Mouse (Mus musculus) adrenal gland, adult 2 months (tissue): ENCODE results near the gene Iars2. TPM values are rescaled to one million over a fixed set of nuclear protein-coding genes. Genes with fewer than 3 reads are reported as not detected.

ENCODE experiments used
- DNase-seq: peaks from one replicate; pipeline ENCODE4 v3.0.0; 2021
- long read RNA-seq: library from polyadenylated mRNA; stranded (forward); transcript quantifications from one replicate; pipeline ENCODE4 v2.0.0, GENCODE M21; 2021
- polyA plus RNA-seq: library from polyadenylated mRNA; depleted of rRNA; stranded (reverse); fragments of >200 nt; gene quantifications from 2 replicates; pipeline ENCODE4 v1.2.3, GENCODE M21; 2012; rRNA removed
- total RNA-seq, 2 experiments: library from RNA; stranded (reverse); gene quantifications; 2 replicates each; pipeline ENCODE4 v1.2.3; 2021

Iars2 gene
- total RNA-seq (10 to 100 TPM; 77.9 to 85.0 TPM), polyA plus RNA-seq (67.0 and 74.2 TPM in 2 replicates)
- long read RNA-seq, full-length matches to known transcripts: 57 of 70 reads
- long read RNA-seq, partial matches to known transcripts: 9 of 70 reads
- long read RNA-seq, other reads (novel, unspliced or antisense): 4 of 70 reads

DNA sequence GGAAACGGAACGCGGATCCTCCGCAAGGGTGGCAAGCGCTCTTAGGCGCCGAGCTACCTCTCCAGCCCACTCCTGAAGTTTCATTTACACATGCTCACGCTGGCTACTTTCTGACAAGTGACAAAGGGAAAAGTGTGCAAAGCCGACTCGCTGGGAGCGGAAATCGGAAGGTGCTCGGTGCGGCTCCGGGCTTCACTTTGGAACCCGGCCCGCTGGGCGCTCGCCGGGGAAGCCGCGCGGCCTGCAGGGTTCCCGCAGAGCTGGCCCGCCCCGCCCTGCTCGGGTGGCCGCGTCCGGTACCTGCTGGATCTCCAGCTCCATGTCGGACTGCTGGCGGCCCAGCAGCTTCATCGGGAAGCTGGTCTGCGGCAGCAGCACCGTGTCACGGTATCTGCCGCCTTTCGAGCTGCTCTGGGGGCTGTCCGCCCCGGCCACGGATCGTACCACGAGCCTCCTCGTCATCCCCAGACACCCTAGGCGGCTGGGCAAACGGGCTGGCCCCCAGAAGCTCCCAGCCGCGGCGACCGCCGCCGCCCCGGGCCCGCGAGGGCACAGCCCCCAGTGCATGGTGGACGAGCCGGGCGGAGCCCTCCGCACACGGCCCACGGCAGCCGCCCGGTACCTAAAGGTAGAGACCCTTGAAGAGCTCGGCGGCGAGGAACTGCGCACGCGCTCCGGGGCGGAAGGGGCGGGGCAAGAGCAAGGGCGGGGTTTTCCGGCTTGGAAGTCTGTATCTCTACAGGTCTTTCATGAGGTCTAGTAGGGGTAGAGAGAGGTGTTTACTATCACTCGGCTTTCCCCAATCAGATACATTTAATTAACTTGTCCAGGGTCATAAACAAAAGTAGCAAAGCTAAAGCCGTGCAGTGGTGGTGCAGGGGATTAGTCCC lies at the start of gene Iars2:
TSS of gene Iars2 (minus strand) at position 676 of the 890 bp plus-strand sequence.
- peak; percentile 96 for DNase-seq

DNA sequence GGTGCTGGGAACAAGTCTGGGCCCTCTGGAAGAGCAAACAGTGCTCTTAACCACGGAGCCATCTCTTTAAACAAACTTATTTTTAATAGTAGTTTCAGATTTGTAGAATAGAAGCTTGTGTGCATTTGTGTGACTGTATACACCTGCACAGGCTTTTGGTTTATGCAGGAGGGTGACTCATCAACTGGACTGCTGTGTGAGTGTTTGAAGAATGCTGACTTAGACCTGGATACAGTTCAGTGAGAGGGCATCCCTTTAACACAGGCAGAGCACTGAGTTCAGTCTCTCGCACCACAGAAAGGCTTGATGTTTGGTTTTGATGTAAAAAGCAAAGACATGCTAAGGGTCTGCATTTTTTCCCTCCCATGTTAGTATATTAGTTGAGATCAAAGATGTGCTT lies 48.2 kb upstream of the Iars2 start:
- no peak for DNase-seq

DNA sequence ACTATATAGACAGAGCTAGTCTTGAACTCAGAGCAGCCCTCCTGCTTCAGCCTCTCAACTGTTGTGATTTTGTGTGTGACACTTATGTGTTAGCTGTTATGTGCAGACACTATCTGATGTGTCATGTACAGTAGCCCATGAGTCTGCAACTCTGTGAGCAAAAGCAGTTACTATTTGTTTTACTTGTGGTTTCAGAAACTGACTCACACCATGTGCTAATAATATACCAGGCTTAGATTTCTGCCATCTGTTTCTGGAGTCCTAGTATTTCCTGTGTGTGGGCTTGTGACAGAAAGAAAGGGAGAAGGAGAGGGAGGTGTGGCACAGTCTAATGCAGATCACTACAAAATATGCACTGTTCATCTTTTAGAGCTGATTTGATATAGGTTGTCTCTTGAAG lies 47.2 kb upstream of the Iars2 start:
- no peak for DNase-seq

DNA sequence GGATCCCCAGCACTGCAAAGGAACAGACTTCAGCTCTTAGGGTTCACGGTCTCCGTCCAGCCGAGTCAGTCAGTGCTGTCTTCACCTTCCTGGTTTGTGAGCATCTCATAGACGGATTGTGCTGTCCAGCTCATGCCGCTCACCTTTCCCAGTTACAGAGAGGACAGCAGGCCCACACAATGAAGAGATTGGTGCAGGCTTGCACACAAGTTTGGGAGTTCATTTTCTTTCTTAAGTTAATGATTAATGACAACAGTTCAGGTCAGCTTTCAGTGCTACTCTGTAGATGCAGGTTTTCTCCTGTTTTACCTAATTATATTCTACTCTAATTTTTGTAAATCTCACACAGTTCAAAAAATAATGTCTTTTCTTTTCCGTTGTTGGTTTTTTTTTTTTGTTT lies 40.8 kb upstream of the Iars2 start:
- DNase-seq: no peak

DNA sequence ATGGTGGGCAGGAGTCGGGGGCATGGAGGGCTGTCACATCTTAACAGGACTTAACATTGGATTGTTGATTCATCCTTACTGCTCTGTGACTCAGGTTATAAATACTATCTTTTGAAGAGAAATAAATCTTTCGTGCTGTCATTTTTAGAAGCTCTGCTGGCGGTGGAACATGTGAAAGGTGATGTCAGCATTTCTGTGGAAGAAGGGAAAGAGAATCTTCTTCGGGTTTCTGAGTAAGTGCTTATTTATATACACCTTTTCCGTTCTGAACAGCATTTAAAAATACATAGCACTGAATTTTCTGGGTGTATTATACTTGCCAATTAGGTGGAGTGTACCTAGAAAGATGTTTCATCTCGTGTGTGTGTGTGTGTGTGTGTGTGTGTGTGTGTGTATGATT lies 38.2 kb upstream of the Iars2 start:
- DNase-seq: no peak

DNA sequence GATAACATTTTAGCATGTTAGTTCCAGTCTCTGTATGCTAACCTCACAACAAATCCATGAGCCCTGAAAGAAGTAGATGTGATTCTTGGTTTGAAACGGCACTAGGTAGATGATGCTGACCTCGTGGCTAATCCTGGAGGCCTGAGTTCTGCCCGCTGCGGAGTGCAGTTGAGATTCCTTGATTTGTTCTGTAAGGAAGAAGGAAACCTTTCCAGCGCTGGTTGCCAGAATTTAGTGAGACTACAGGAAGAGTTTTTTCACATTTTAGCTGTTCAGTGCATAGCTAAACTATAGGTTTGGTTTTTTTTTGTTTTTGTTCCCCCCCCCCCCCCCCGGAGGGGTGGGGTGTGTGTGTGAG lies 35.0 kb upstream of the Iars2 start:
- DNase-seq: no peak

DNA sequence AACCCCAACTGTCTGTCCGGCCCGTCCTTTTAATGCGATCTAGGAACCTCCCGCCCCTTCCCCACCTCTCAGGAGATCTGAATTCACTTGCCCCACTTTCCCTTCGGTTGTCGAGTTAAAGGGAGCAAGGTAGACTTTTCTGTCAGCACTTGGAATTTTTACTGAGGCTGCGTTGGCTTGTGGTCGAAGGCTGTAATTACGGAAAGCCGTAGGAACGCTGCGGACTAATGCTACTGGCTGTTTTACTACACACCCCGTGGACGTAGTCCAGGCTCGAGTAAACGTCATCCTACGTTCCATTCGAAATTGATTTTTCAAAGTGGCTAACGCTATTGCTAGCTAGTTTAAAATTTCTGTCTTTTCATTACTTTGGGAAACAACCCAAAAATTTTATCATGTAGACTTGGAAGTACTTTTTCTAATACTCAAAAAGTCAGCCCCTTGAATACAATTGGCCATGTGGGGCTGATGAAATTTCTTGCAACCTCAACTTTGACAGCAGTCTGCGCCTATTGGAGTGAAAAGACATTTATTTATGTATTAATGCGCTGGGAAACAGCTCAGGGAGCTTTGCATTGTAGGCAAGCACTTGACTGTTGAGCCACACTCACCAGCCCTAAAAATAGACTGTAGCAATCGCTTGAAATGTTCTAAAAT lies 34.5 kb upstream of the Iars2 start:
- DNase-seq: peak; percentile 57

DNA sequence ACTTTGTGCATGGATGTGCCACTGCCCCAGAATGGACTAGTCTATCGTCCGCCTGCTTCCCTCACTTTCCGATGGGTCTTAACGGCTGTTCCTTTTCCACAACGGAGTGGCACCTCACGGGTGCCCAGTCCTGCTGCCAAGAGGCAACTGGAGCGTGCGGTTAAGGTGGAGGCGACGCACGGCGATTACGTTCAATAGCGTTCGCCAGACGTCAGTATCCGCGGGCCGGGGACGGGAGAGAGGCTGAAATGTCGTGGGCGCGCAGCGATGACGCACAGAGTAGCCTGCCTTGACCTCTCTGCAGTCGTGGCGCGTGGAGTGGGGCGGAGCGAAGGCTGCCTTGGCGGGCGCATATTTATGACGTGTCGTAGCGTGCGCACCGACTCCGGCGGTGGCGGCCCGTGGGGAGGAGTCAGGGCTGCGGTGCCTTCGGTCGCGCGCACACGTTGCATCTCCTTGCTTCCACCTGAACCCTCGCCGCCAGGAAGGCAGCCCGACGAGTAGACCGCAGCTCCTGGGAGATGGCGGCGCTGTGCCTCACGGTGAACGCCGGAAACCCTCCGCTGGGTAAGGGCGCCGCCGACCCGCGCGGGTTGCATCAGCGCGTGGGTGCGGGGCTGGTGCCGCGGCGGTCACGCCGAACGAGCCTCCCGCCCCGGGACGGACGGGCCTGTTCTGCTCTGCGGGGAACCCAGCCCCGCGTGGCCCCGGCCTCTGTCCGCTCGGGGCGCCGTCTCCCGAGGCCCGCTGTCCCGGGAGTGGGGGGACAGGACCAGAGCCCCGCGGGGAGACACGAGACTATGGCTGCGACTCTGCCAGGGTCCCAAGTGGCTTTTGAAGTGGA lies 33.7 kb upstream of the Iars2 start, which contains the start of gene Eprs:
TSS of gene Eprs (plus strand) at position 368 of the 844 bp plus-strand sequence.
- peak; percentile 99 for DNase-seq

DNA sequence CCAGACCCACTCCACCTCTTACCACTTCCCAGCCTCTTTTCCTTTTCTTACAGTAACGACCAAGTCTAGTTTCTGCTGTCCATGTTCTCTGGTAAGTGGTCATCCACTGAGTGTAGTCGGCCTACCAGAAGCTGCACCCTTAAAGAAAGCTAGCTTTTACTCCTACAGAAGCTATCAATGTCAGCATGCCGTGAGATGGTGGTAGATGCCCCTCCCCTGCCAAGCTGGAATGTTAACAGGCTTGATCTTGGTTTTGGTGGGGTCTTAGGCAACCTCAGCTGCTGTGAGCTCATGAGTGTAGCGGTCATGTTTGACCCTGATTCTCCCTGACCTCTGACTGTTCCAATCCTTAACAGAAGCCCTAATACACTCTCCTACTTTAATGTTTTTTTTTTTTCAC lies 29.0 kb upstream of the Iars2 start:
- no peak for DNase-seq

DNA sequence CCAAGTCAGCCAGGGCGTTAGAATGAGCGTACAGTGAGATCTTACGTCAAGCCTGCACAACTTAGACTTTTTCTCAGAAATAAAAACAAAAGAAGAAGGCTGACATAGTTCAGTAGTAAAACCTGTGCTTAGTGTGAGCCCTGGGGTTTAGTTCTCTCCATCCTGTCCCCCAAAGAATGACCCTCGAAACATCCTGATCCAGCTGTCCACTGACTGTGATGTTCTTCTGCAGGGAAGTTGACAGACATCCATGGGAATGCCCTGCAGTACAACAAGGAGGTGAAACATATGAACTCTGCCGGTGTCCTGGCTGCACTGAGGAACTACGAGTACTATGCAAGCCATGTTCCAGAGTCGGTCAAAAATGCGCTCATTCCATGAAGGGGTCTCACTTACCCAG lies 27.1 kb upstream of the Iars2 start:
- DNase-seq: no peak

DNA sequence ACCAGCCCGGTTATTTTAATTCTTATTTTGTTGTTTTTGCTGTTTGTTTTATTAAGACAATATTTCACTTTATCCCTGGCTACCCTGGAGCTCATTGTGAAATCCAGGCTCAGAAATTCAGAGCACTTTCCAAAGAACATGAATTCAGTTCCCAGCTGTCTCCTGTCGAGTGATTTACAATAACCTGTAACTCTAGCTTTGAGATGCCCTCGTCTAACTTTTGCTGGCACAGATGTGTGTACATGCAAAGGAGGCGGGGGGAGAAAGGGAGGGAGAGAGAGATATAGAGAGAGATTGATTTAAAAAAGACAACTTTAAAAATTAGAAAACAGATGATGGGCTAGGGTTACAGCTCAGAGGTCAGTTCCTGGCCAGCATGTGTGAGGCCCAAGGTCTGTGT lies 25.5 kb upstream of the Iars2 start:
- no peak for DNase-seq

DNA sequence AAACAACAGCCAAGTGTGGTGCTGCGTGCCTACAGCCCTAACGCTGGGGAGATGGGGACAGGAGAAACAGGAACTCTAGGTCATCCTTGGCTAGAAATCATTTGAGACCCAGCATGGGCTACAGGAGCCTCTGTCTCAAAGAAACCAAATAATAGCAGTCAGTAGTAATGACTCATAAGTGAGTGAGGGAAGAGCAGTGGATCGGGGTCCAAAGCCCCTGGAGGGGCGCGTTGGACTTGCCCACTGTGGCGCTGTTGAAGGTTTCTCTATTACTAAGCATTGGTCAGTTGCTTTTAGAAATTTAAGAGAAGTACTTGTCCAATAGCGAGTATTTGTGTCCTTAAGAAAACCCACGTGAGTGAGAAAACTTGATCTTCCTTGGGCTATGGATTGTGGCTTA lies 24.2 kb upstream of the Iars2 start:
- DNase-seq: no peak

DNA sequence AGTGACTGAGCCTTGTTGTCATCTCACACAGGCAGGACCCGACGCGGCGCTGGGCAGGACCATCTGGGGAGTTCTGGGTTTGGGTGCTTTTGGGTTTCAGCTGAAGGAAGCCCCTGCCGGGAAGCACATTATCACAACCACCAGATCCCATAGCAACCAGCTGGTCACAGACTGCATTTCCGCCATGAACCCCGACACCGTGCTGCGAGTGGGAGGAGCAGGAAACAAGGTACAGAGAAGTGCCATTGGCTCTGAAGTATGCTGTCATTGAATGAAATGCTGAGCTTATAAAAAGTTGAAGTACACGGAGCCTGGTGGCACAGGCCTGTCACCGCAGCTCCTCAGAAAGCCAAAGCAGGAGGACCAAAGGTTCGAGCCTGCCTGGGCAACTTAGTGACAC lies 23.0 kb upstream of the Iars2 start:
- no peak for DNase-seq

DNA sequence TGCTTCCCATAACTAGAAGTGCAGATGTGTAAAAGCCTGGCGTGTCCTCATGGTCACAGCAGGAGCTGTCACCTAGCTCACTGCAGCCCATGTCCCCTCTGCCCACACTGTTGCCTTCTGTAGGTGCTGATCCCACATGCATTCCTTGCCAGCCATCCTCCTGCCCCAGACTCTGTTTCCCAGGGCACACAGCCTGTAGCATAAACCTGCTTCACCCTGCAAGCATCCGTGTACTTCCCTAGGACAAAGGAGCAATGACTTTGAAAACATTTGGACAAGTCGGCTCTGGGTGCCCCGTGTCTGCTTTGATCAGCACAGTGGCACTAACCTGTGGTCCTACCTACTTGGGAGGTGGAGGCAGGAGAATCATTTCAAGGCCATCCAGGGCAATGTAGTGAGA lies 21.4 kb upstream of the Iars2 start:
- DNase-seq: no peak

DNA sequence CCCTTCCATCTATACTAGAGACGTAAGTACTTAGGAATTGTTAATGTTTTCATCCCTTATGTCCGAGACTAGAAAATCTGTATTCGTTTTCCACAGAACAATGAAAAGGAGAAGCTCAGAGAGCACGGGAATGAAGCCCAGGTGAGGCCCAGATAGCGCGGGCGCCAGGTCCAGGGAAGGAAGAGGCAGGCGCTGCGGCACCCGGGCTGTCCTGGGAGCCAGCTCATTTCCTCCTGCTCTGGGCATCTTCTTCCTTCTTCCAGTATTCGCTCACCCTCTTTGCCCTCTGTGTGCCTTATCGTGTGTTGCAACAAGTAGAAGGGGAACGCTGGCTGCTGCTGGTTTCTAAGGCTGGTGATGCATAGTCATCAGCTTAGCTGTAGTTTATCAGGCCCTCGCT lies 20.5 kb upstream of the Iars2 start:
- DNase-seq: no peak

DNA sequence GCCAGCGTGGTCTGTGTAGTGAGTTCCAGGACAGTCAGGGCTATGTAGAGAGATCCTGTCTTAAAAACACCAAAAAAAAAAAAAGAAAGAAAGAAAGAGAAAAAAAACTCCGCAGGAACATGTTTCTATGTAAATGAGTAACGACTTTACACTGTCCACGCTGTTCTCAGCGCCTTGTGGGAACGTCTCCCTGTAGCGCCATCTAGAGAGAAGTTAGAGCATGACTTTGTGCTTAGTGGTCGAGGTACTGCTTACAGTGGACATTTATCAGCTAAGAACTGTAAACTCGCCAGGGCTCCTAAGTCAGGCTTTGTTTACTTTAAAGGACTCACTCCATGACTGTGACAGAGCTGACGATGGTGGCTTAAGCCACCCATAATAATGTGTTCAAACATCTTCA lies 17.0 kb upstream of the Iars2 start:
- no peak for DNase-seq

DNA sequence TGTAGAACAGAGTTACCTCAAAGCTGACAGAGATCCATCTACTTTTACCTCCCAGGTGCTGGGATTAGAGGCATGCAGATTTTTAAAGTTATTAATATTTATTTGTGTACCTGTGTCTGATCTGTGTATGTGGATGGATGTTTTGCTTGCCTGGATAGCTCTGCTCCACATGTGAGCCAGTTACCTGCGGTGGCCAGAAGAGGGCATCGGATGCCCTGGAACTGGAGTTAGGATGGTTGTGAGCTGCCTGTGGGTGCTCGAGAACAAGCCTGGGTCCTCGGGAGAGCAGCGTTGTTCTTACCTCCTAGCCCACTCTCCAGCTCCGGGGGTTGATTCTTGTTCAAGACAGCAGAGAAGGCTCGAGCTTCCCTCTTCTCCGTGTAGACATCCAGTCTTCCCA lies 14.2 kb upstream of the Iars2 start:
- no peak for DNase-seq

DNA sequence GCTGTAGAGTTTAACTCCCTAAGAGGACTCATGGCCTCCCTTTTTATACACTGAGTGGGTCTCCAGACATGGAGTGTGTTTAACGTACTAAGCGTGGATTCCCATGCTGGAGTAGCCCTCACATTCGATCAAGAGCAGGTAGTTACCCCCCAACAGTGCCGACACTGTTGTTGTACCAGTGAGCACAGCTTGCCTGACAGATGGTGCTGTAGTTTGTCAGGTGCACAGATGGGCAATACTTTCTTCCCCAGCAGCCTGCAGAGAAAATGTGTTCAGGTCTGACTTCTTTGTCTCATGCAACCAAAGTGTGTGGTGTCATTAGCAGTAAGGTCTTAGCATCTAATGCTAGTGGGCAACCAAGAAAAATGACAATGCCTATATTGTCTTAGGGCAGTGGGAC lies 13.2 kb upstream of the Iars2 start:
- DNase-seq: no peak

DNA sequence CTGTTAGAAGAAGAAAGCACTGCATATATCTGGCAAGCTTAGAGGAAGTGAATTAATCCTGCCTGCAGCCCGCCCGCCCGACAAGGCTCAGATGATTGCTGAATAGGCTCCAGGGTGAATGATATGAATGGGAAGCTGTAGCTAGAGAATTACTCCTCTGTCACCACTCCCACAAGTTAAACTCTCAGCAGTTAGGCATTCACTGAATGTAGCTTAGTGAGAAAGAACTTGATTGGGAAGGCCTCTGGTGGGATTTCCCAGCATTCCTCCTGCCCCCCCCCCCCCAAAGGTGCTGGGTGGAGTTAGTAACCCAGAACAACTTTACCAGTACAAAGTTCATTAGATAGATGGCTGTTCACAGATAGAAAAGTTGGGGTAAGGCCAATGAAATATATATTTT lies 7.3 kb upstream of the Iars2 start:
- DNase-seq: no peak

DNA sequence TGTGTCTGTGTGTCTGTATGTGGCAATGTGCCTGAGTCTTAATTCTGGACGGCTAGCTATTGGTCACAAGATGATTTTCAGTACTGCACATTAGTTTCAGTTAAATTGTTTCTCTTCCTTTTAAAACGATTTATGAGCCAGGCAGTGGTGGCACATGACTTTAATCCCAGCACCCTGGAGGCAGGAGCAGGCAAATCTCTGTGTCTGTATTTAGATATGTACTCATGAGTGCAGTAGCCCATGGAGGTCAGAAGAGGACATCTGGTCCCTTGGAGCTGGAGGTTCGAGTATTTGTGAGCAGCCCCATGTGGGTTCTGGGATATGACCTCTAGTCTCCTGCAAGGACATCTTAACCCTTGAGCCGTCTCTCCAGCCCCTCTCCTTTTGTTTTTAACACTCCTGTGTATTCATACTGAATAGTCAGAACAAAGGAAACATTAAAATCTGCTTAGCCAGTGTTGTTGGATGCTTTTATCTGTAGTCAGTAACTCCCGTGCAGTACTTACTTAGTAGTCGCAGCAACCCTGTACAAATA lies 6.1 kb upstream of the Iars2 start:
- no peak for DNase-seq

DNA sequence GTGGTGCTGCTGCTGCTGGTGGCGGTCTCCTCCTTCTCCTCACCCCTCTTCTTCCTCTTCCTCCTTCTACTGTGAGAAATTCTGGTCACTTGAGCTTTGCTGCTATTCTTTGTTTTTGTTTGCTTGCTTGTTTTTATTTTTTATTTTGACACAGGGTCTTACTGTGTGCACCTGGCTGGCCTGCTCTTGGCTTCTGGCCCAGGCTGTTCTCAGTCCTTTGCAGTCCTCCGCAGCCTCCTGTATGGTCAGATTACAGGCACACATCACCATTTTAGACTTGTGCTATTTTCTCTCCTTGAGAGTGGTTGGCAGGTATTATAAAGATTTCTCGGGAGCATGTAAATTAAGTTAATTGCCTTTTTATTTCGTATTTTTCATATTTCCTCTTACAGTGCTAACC lies 4.9 kb upstream of the Iars2 start:
- DNase-seq: no peak

DNA sequence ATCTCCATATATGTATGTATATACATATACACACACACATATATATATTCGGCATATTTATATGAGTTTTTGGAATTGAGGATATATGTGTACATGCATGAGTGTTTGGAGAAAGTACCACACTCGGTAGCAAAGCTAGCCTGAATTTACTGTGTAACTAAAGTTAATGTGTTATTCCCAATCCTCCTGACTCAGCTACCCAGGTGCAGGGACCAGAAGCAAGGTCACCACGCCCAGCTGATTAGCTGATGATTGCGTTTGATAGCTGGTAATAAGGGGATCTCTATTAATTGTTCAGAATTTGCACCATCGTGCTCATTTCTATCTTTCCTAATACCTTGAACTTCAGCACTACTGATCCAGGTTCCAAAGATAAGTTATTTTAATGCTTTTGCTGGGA lies 4.5 kb upstream of the Iars2 start:
- DNase-seq: no peak
